Mouse (Mus musculus): Measurements from ENCODE around the gene Kdf1. TPM values are rescaled to one million over a fixed set of nuclear protein-coding genes. Genes with fewer than 3 reads are reported as not detected.
A peak's percentile ranks its signal among the peaks of the same experiment; 100 is the strongest.

The Kdf1 gene
- polyA plus RNA-seq, 2 experiments = 0.18 to 0.53 TPM

GRCm38 (mm10) chr4:133512972-133513371 is 5.8 kb upstream of the Kdf1 start:
- no peak overlapping the region for H3K27ac ChIP-seq
- no peak overlapping the region for H3K9ac ChIP-seq (replicated peaks)
- 0 out of 2 replicates have a peak, but pooled peaks have one; percentile 21 for ATAC-seq (ENCODE audit: insufficient read depth)
- 9% methylated on average over 8 of the region's 8 CpGs for WGBS (ENCODE audit: insufficient replicate concordance)
- no peaks in the 10 kb centered on the region for H3K4me1 ChIP-seq (replicated peaks; ENCODE audit: control insufficient read depth in 2 of 2, insufficient read depth in 2 of 2, low read length in 1 of 2)
- TF ChIP-seq CTCF (IDR thresholded peaks at IDR 0.05; ENCODE audit: low read depth) (peak; percentile 94), EP300 (IDR thresholded peaks at IDR 0.05; ENCODE audit: low read depth) (no peak)
- H3K4me2 ChIP-seq (ENCODE audit: low read depth) = no peak overlapping the region
- no peaks in the 10 kb centered on the region for H3K36me3 ChIP-seq (replicated peaks; ENCODE audit: control insufficient read depth, insufficient read depth, low read depth)
- DNase-seq (ENCODE audit: low read depth in 3 of 3, low spot score in 3 of 3) = peak in 2 of 3 experiments; percentile 28 to 42
- no peaks in the 10 kb centered on the region for H3K9me3 ChIP-seq (ENCODE audit: control insufficient read depth, low read length)
- peaks cover 2% of the 10 kb centered on the region for H3K27me3 ChIP-seq (ENCODE audit: control insufficient read depth, insufficient read depth, low read length)
- no peak overlapping the region for H3K4me3 ChIP-seq (ENCODE audit: insufficient read depth in 1 of 2, low read depth in 2 of 2, low read length in 2 of 2)

GRCm38 (mm10) chr4:133519369-133519665 is 554 bp downstream of the Kdf1 start:
- peak overlapping the region; percentile 57 for H3K4me2 ChIP-seq (ENCODE audit: low read depth)
- no peak for TF ChIP-seq CTCF (IDR thresholded peaks at IDR 0.05; ENCODE audit: low read depth)
- TF ChIP-seq EP300 (IDR thresholded peaks at IDR 0.05; ENCODE audit: low read depth) = no peak
- H3K4me1 ChIP-seq (replicated peaks; ENCODE audit: control insufficient read depth in 2 of 2, insufficient read depth in 2 of 2, low read length in 1 of 2) = no peaks in the 10 kb centered on the region
- H3K27ac ChIP-seq = no peak overlapping the region
- no peak overlapping the region for H3K9ac ChIP-seq (replicated peaks)
- DNase-seq (ENCODE audit: low read depth in 3 of 3, low spot score in 3 of 3) = no peak
- no peaks in the 10 kb centered on the region for H3K36me3 ChIP-seq (replicated peaks; ENCODE audit: control insufficient read depth, insufficient read depth, low read depth)
- H3K9me3 ChIP-seq (ENCODE audit: control insufficient read depth, low read length) = no peaks in the 10 kb centered on the region
- peaks cover 27% of the 10 kb centered on the region for H3K27me3 ChIP-seq (ENCODE audit: control insufficient read depth, insufficient read depth, low read length)
- H3K4me3 ChIP-seq (ENCODE audit: insufficient read depth in 1 of 2, low read depth in 2 of 2, low read length in 2 of 2) = peak overlapping the region; percentile 20 to 40; a peak in 3 of 4 replicates
- 13% methylated on average over 25 of the region's 25 CpGs for WGBS (ENCODE audit: insufficient replicate concordance)
- 0 out of 2 replicates have a peak, but pooled peaks have one; percentile 21 for ATAC-seq (ENCODE audit: insufficient read depth)

- DNase-seq (ENCODE audit: low read depth in 3 of 3, low spot score in 3 of 3) (no peak), ATAC-seq (ENCODE audit: insufficient read depth) (no peak)
- H3K27me3 ChIP-seq (ENCODE audit: control insufficient read depth, insufficient read depth, low read length) = peaks cover 27% of the 10 kb centered on the region
- H3K9ac ChIP-seq (replicated peaks) = no peak overlapping the region
- H3K4me1 ChIP-seq (replicated peaks; ENCODE audit: control insufficient read depth in 2 of 2, insufficient read depth in 2 of 2, low read length in 1 of 2) = no peaks in the 10 kb centered on the region
- H3K9me3 ChIP-seq (ENCODE audit: control insufficient read depth, low read length) = no peaks in the 10 kb centered on the region
- H3K4me3 ChIP-seq (ENCODE audit: insufficient read depth in 1 of 2, low read depth in 2 of 2, low read length in 2 of 2) = no peak overlapping the region
- no peaks in the 10 kb centered on the region for H3K36me3 ChIP-seq (replicated peaks; ENCODE audit: control insufficient read depth, insufficient read depth, low read depth)
- WGBS (ENCODE audit: insufficient replicate concordance) = 34% methylated on average over 2 of the region's 2 CpGs
- H3K4me2 ChIP-seq (ENCODE audit: low read depth) = no peak overlapping the region
- H3K27ac ChIP-seq = no peak overlapping the region
- TF ChIP-seq CTCF (IDR thresholded peaks at IDR 0.05; ENCODE audit: low read depth) = no peak
- no peak for TF ChIP-seq EP300 (IDR thresholded peaks at IDR 0.05; ENCODE audit: low read depth)
These were observed 2.7 kb downstream of the Kdf1 start for GRCm38 (mm10) chr4:133521502-133521901.

- no peaks in the 10 kb centered on the region for H3K4me1 ChIP-seq (replicated peaks; ENCODE audit: control insufficient read depth in 2 of 2, insufficient read depth in 2 of 2, low read length in 1 of 2)
- no peak overlapping the region for H3K4me2 ChIP-seq (ENCODE audit: low read depth)
- ATAC-seq (ENCODE audit: insufficient read depth) (no peak), DNase-seq (ENCODE audit: low read depth in 3 of 3, low spot score in 3 of 3) (no peak)
- H3K4me3 ChIP-seq (ENCODE audit: insufficient read depth in 1 of 2, low read depth in 2 of 2, low read length in 2 of 2) = no peak overlapping the region
- no peak overlapping the region for H3K27ac ChIP-seq
- TF ChIP-seq EP300 (IDR thresholded peaks at IDR 0.05; ENCODE audit: low read depth) = no peak
- TF ChIP-seq CTCF (IDR thresholded peaks at IDR 0.05; ENCODE audit: low read depth) = no peak
- H3K36me3 ChIP-seq (replicated peaks; ENCODE audit: control insufficient read depth, insufficient read depth, low read depth) = peaks cover 9% of the 10 kb centered on the region
- H3K9me3 ChIP-seq (ENCODE audit: control insufficient read depth, low read length) = no peaks in the 10 kb centered on the region
- no peak overlapping the region for H3K9ac ChIP-seq (replicated peaks)
- no peaks in the 10 kb centered on the region for H3K27me3 ChIP-seq (ENCODE audit: control insufficient read depth, insufficient read depth, low read length)
- WGBS (ENCODE audit: insufficient replicate concordance) = 62% methylated on average over 16 of the region's 16 CpGs
These were observed 9.0 kb downstream of the Kdf1 start for GRCm38 (mm10) chr4:133527788-133528187.

- ATAC-seq (ENCODE audit: insufficient read depth) (no peak), DNase-seq (ENCODE audit: low read depth in 3 of 3, low spot score in 3 of 3) (no peak)
- no peak overlapping the region for H3K9ac ChIP-seq (replicated peaks)
- no peaks in the 10 kb centered on the region for H3K4me1 ChIP-seq (replicated peaks; ENCODE audit: control insufficient read depth in 2 of 2, insufficient read depth in 2 of 2, low read length in 1 of 2)
- no peak overlapping the region for H3K4me3 ChIP-seq (ENCODE audit: insufficient read depth in 1 of 2, low read depth in 2 of 2, low read length in 2 of 2)
- no peak overlapping the region for H3K27ac ChIP-seq
- peaks cover 30% of the 10 kb centered on the region for H3K36me3 ChIP-seq (replicated peaks; ENCODE audit: control insufficient read depth, insufficient read depth, low read depth)
- TF ChIP-seq CTCF (IDR thresholded peaks at IDR 0.05; ENCODE audit: low read depth) (0 out of 2 replicates have a peak, but pooled peaks have one; percentile 3), EP300 (IDR thresholded peaks at IDR 0.05; ENCODE audit: low read depth) (no peak)
- H3K27me3 ChIP-seq (ENCODE audit: control insufficient read depth, insufficient read depth, low read length) = no peaks in the 10 kb centered on the region
- no peaks in the 10 kb centered on the region for H3K9me3 ChIP-seq (ENCODE audit: control insufficient read depth, low read length)
- 67% methylated on average over 3 of the region's 3 CpGs for WGBS (ENCODE audit: insufficient replicate concordance)
- no peak overlapping the region for H3K4me2 ChIP-seq (ENCODE audit: low read depth)
These were observed 14.0 kb downstream of the Kdf1 start for GRCm38 (mm10) chr4:133532777-133533176.

Data from liver, embryonic 14.5 days (tissue).